Mouse (Mus musculus) kidney, adult 2 months (tissue): ENCODE measurements around the gene Wipi1.
"Not testable (repeated sequence)": the region's sequence is repeated elsewhere in the genome, so short reads cannot be mapped to it uniquely, and the experiment has no call there.

Experiments
- CTCF ChIP-seq: fragments of 200-500 bp; conservative IDR thresholded peaks from 2 replicates; pipeline ENCODE4 v1.5.1; 2011; ENCODE audit warnings: low read depth, mild to moderate bottlenecking, control low read depth, low read length, moderate library complexity, mixed read lengths; ENCODE audit not compliant: insufficient read depth, insufficient read length
- POLR2A ChIP-seq: fragments of 200-500 bp; IDR thresholded peaks from one replicate; pipeline ENCODE4 v1.6.1; 2011; ENCODE audit warnings: low read depth, low read length, control low read depth

- peak; percentile 57 for TF ChIP-seq CTCF
- not testable (repeated sequence) for TF ChIP-seq POLR2A
Observed at GRCm38 (mm10) chr11:109619055-109619454, 7.3 kb upstream of the Wipi1 start.
